Mouse (Mus musculus): Measurements from ENCODE around the gene Otub2. TPM values are rescaled to one million over a fixed set of nuclear protein-coding genes. Genes with fewer than 3 reads are reported as not detected.
A peak's percentile ranks its signal among the peaks of the same experiment; 100 is the strongest.

Gene Otub2
- polyA plus RNA-seq, 1 experiment from 2014 or later, result 8.3 TPM

GRCm38 (mm10) chr12:103371711-103372110 is 16.8 kb upstream of the Otub2 start:
- Histone ChIP-seq H3K36me3 (ENCODE audit: insufficient read depth) (no peaks in the 10 kb centered on the region), H3K4me3 (ENCODE audit: low read depth, low read length) (no peak overlapping the region), H3K9me3 (ENCODE audit: low read depth, low read length) (no peaks in the 10 kb centered on the region), H3K4me1 (ENCODE audit: insufficient read depth) (no peaks in the 10 kb centered on the region), H3K27me3 (ENCODE audit: insufficient read depth, low read length) (no peaks in the 10 kb centered on the region), H3K9ac (no peak overlapping the region), H3K27ac (ENCODE audit: low read depth) (no peak overlapping the region), H3K4me2 (no peak overlapping the region)
- peak; percentile 85 for TF ChIP-seq CTCF (IDR thresholded peaks at IDR 0.05; ENCODE audit: low read depth)
- WGBS, result 25% methylated on average over 6 of the region's 6 CpGs
- peak; percentile 81 for DNase-seq
- no peak for ATAC-seq (ENCODE audit: insufficient read depth)

- no peak overlapping the region for H3K27ac ChIP-seq (ENCODE audit: low read depth)
- H3K9me3 ChIP-seq (ENCODE audit: low read depth, low read length), result no peaks in the 10 kb centered on the region
- DNase-seq (no peak), ATAC-seq (ENCODE audit: insufficient read depth) (no peak)
- no peak overlapping the region for H3K9ac ChIP-seq
- no peak for TF ChIP-seq CTCF (IDR thresholded peaks at IDR 0.05; ENCODE audit: low read depth)
- no peak overlapping the region for H3K4me3 ChIP-seq (ENCODE audit: low read depth, low read length)
- H3K4me1 ChIP-seq (ENCODE audit: insufficient read depth), result no peaks in the 10 kb centered on the region
- WGBS, result 47% methylated on average over 8 of the region's 8 CpGs
- H3K4me2 ChIP-seq, result no peak overlapping the region
- H3K27me3 ChIP-seq (ENCODE audit: insufficient read depth, low read length), result no peaks in the 10 kb centered on the region
- H3K36me3 ChIP-seq (ENCODE audit: insufficient read depth), result no peaks in the 10 kb centered on the region
These were observed 14.8 kb upstream of the Otub2 start for GRCm38 (mm10) chr12:103373530-103374236.

GRCm38 (mm10) chr12:103376124-103376523 is 12.4 kb upstream of the Otub2 start:
- Histone ChIP-seq H3K4me3 (ENCODE audit: low read depth, low read length) (no peak overlapping the region), H3K9ac (no peak overlapping the region), H3K9me3 (ENCODE audit: low read depth, low read length) (no peaks in the 10 kb centered on the region), H3K27ac (ENCODE audit: low read depth) (no peak overlapping the region), H3K4me1 (ENCODE audit: insufficient read depth) (no peaks in the 10 kb centered on the region), H3K4me2 (no peak overlapping the region), H3K27me3 (ENCODE audit: insufficient read depth, low read length) (no peaks in the 10 kb centered on the region), H3K36me3 (ENCODE audit: insufficient read depth) (no peaks in the 10 kb centered on the region)
- TF ChIP-seq CTCF (IDR thresholded peaks at IDR 0.05; ENCODE audit: low read depth), result no peak
- 61% methylated on average over 5 of the region's 5 CpGs for WGBS
- ATAC-seq (ENCODE audit: insufficient read depth), result peak; percentile 19; the same call in 1 of the 2 replicates
- DNase-seq, result no peak

- H3K9me3 ChIP-seq (ENCODE audit: low read depth, low read length), result no peaks in the 10 kb centered on the region
- TF ChIP-seq CTCF (IDR thresholded peaks at IDR 0.05; ENCODE audit: low read depth), result no peak
- no peak overlapping the region for H3K9ac ChIP-seq
- no peak for DNase-seq
- no peak overlapping the region for H3K27ac ChIP-seq (ENCODE audit: low read depth)
- H3K27me3 ChIP-seq (ENCODE audit: insufficient read depth, low read length), result no peaks in the 10 kb centered on the region
- 60% methylated on average over 4 of the region's 4 CpGs for WGBS
- no peak overlapping the region for H3K4me3 ChIP-seq (ENCODE audit: low read depth, low read length)
- H3K4me2 ChIP-seq, result no peak overlapping the region
- H3K4me1 ChIP-seq (ENCODE audit: insufficient read depth), result no peaks in the 10 kb centered on the region
- ATAC-seq (ENCODE audit: insufficient read depth), result no peak
- H3K36me3 ChIP-seq (ENCODE audit: insufficient read depth), result no peaks in the 10 kb centered on the region
These were observed 11.7 kb upstream of the Otub2 start for GRCm38 (mm10) chr12:103376774-103377173.

GRCm38 (mm10) chr12:103380226-103380625 is 8.3 kb upstream of the Otub2 start:
- WGBS, result 79% methylated on average over 4 of the region's 4 CpGs
- Histone ChIP-seq H3K9me3 (ENCODE audit: low read depth, low read length) (no peaks in the 10 kb centered on the region), H3K27me3 (ENCODE audit: insufficient read depth, low read length) (no peaks in the 10 kb centered on the region), H3K9ac (no peak overlapping the region), H3K27ac (ENCODE audit: low read depth) (no peak overlapping the region), H3K4me3 (ENCODE audit: low read depth, low read length) (no peak overlapping the region), H3K4me2 (no peak overlapping the region), H3K4me1 (ENCODE audit: insufficient read depth) (no peaks in the 10 kb centered on the region), H3K36me3 (ENCODE audit: insufficient read depth) (no peaks in the 10 kb centered on the region)
- TF ChIP-seq CTCF (IDR thresholded peaks at IDR 0.05; ENCODE audit: low read depth), result no peak
- DNase-seq (no peak), ATAC-seq (ENCODE audit: insufficient read depth) (no peak)

- no peaks in the 10 kb centered on the region for H3K9me3 ChIP-seq (ENCODE audit: low read depth, low read length)
- DNase-seq (no peak), ATAC-seq (ENCODE audit: insufficient read depth) (no peak)
- no peaks in the 10 kb centered on the region for H3K27me3 ChIP-seq (ENCODE audit: insufficient read depth, low read length)
- 0 out of 2 replicates have a peak, but pooled peaks cover 6% of the 10 kb centered on the region for H3K4me1 ChIP-seq (ENCODE audit: insufficient read depth)
- peak overlapping the region; percentile 80 for H3K9ac ChIP-seq
- peak overlapping the region; percentile 60; the same call in 1 of the 2 replicates for H3K27ac ChIP-seq (ENCODE audit: low read depth)
- WGBS, result 77% methylated on average over 2 of the region's 2 CpGs
- peak overlapping the region; percentile 85 for H3K4me2 ChIP-seq
- TF ChIP-seq CTCF (IDR thresholded peaks at IDR 0.05; ENCODE audit: low read depth), result no peak
- H3K36me3 ChIP-seq (ENCODE audit: insufficient read depth), result no peaks in the 10 kb centered on the region
- peak overlapping the region; percentile 69 for H3K4me3 ChIP-seq (ENCODE audit: low read depth, low read length)
These were observed 856 bp downstream of the Otub2 start for GRCm38 (mm10) chr12:103389348-103389727.

- peak overlapping the region; percentile 69; the same call in 1 of the 2 replicates for H3K4me3 ChIP-seq (ENCODE audit: low read depth, low read length)
- H3K4me2 ChIP-seq, result peak overlapping the region; percentile 85
- H3K9ac ChIP-seq, result no peak overlapping the region; the same call in 1 of the 2 replicates
- no peak for DNase-seq
- no peak overlapping the region for H3K27ac ChIP-seq (ENCODE audit: low read depth)
- WGBS, result 64% methylated on average over 4 of the region's 4 CpGs
- H3K4me1 ChIP-seq (ENCODE audit: insufficient read depth), result 0 out of 2 replicates have a peak, but pooled peaks cover 6% of the 10 kb centered on the region
- no peak for TF ChIP-seq CTCF (IDR thresholded peaks at IDR 0.05; ENCODE audit: low read depth)
- H3K27me3 ChIP-seq (ENCODE audit: insufficient read depth, low read length), result no peaks in the 10 kb centered on the region
- no peaks in the 10 kb centered on the region for H3K36me3 ChIP-seq (ENCODE audit: insufficient read depth)
- no peaks in the 10 kb centered on the region for H3K9me3 ChIP-seq (ENCODE audit: low read depth, low read length)
- no peak for ATAC-seq (ENCODE audit: insufficient read depth)
These were observed 1.5 kb downstream of the Otub2 start for GRCm38 (mm10) chr12:103389982-103390381.
